Mouse (Mus musculus): ENCODE data around the gene Car1. TPM values are rescaled to one million over a fixed set of nuclear protein-coding genes. Genes with fewer than 3 reads are reported as not detected.

The Car1 gene
- polyA plus RNA-seq (2014; fragmentation: Illumina TruSeq; extraction: RNeasy Lipid Tissue Mini Kit (QIAGEN cat#74804); ENCODE audit: low read depth, low replicate concordance): not detected

DNA sequence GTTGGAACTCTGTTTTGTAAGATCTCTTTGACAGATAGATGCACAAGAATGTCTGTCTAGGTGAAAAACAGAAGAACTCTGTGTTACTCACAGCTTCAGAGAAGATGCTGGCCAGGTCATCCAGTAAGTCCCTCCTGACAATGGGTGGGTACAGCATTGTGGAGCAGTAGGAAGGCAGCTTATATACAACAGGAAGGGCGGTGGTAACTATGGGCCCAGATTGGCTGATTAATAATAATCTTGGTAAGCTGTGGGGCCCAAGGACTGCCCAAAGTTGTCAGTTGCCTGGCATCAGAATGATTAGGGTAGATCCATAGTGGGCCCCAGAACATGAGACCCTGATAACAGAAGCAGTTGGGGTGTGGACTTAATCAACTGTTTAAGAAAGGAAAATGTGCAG, at the start of gene Car1:
Gene Car1 (minus strand): TSS at position 158 of the 400 bp plus-strand sequence.

Other genes starting within 250 kb of the Car1 start
- 653 TPM for gene 1810022K09Rik, start 197.1 kb downstream of the Car1 start, polyA plus RNA-seq (2014; fragmentation: Illumina TruSeq; extraction: RNeasy Lipid Tissue Mini Kit (QIAGEN cat#74804); ENCODE audit: low read depth, low replicate concordance)
- gene Car13, start 166.6 kb downstream of the Car1 start, polyA plus RNA-seq (2014; fragmentation: Illumina TruSeq; extraction: RNeasy Lipid Tissue Mini Kit (QIAGEN cat#74804); ENCODE audit: low read depth, low replicate concordance): 30.2 TPM
- gene Car3, start 55.1 kb upstream of the Car1 start, polyA plus RNA-seq (2014; fragmentation: Illumina TruSeq; extraction: RNeasy Lipid Tissue Mini Kit (QIAGEN cat#74804); ENCODE audit: low read depth, low replicate concordance): 3,273 TPM
- 27.9 TPM for gene Car2, start 77.9 kb upstream of the Car1 start, polyA plus RNA-seq (2014; fragmentation: Illumina TruSeq; extraction: RNeasy Lipid Tissue Mini Kit (QIAGEN cat#74804); ENCODE audit: low read depth, low replicate concordance)

All from adrenal gland, adult 10 weeks (tissue).